Mouse (Mus musculus): Measurements from ENCODE around the gene Gm8857. TPM values are rescaled to one million over a fixed set of nuclear protein-coding genes. Genes with fewer than 3 reads are reported as not detected.
"Not testable (repeated sequence)": the region's sequence is repeated elsewhere in the genome, so short reads cannot be mapped to it uniquely, and the experiment has no call there.

Gene Gm8857
- not detected in 2 replicates for polyA plus RNA-seq (2015; fragmentation: Nextera tagmentation; extraction: Ambion mirVana)

DNA sequence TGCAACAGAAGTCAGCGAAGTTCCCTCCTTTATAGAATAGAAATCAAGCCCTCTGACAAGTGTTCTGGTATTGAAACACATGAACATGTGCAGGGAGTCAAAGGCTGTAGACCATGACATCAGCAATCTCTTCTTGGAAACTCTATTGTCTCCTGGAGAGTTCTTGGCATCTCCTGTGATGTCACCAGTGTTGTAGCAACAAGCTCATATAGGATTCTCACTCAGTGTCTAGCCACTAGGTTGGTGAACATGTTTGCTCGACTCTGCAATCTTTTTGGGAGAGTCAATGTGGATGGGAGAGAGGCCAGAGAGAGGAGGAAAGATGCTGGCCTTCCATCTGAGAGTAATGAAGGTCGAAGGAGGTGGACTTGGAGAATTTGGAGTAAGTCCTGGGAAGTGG is at the start of gene Gm8857, which contains the start of gene Gm8871:
Gene Gm8857, plus strand, starts transcription at position 303 of the 400 bp plus-strand sequence.
Gene Gm8871, plus strand, starts transcription at position 301 of the 400 bp plus-strand sequence.
- H3K27me3 ChIP-seq; H3K9ac ChIP-seq (replicated peaks); H3K9me3 ChIP-seq; ATAC-seq (replicated peaks); H3K4me1 ChIP-seq; H3K4me3 ChIP-seq; H3K36me3 ChIP-seq; H3K4me2 ChIP-seq (replicated peaks); H3K27ac ChIP-seq (replicated peaks): not testable (repeated sequence)
- 49% methylated on average over 3 of the region's 3 CpGs for WGBS

DNA sequence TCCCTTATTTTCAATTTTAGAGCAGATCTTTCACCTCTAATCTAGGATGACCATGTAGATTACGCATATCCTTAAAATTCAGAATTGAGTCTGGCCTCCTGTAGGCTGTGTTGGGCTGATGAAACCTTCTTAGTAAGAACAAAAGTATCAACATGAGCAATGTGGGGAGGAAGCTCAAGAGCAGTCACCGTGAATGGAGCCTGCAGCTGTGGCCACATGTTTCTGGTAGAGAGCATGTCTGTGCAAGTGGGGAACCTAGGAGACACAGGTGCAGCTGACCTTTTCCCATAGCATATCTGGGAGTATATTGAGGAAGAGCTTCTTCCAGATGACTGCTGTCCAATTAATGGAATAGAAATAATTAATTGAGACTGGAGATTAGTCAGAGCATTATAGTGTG is 5.9 kb downstream of the Gm8857 start:
- H3K36me3 ChIP-seq; H3K9me3 ChIP-seq; H3K4me2 ChIP-seq (replicated peaks); H3K27me3 ChIP-seq; H3K9ac ChIP-seq (replicated peaks); H3K4me3 ChIP-seq; H3K4me1 ChIP-seq; ATAC-seq (replicated peaks); H3K27ac ChIP-seq (replicated peaks): not testable (repeated sequence)
- WGBS = 77% methylated on average over 2 of the region's 2 CpGs

GRCm38 (mm10) chr5:10958057-10958456 is 10.4 kb downstream of the Gm8857 start:
- not testable (repeated sequence) for H3K4me2 ChIP-seq (replicated peaks); ATAC-seq (replicated peaks); H3K4me1 ChIP-seq; H3K36me3 ChIP-seq; H3K9me3 ChIP-seq; H3K9ac ChIP-seq (replicated peaks); H3K27ac ChIP-seq (replicated peaks); H3K4me3 ChIP-seq; H3K27me3 ChIP-seq
- 82% methylated on average over 7 of the region's 8 CpGs for WGBS

Other genes starting within 250 kb of the Gm8857 start
- not detected in 2 replicates for gene Gm8871, start within 50 bp of the Gm8857 start, polyA plus RNA-seq (2015; fragmentation: Nextera tagmentation; extraction: Ambion mirVana)
- gene Gm8879, start 179.8 kb downstream of the Gm8857 start, polyA plus RNA-seq (2015; fragmentation: Nextera tagmentation; extraction: Ambion mirVana) = not detected in 2 replicates
- not detected in 2 replicates for gene Gm5861, start 235.3 kb downstream of the Gm8857 start, polyA plus RNA-seq (2015; fragmentation: Nextera tagmentation; extraction: Ambion mirVana)